Mouse (Mus musculus): ENCODE data around the gene Ttc16. TPM values are rescaled to one million over a fixed set of nuclear protein-coding genes. Genes with fewer than 3 reads are reported as not detected.

Gene Ttc16
- polyA plus RNA-seq, 1 experiment, result 2.0 TPM

DNA sequence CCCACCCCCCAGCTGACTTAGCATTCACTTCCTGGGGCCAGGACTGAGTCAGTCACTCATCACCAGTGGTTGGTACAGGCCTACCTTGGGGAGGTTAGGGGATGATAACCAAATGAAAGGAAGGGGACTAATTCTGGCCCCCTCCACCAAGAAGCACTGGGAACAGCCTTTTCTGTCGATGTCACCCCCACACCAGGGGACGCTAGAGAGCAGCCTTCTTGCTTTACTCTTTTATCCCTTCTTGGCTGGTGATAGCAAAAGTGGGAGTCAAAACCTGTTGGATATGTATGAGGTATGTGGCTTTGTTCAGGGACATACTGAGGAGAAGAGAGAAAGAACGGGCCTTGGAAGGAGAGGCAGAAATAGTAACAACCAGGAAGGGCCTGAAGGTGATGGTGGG, 12.1 kb downstream of the Ttc16 start:
- H3K4me3 ChIP-seq (replicated peaks; ENCODE audit: insufficient read depth, low read depth, low read length), result no peak overlapping the region
- TF ChIP-seq POLR2A (IDR thresholded peaks at IDR 0.05; ENCODE audit: borderline replicate concordance, insufficient read depth, low read length), result no peak
- no peak for TF ChIP-seq CTCF (IDR thresholded peaks at IDR 0.05; ENCODE audit: borderline replicate concordance, insufficient read depth, low read depth, low read length)
- no peak overlapping the region for H3K27ac ChIP-seq (ENCODE audit: insufficient read depth, low read length)
- H3K4me1 ChIP-seq (ENCODE audit: control insufficient read depth, insufficient read depth, low read length), result peaks cover 19% of the 10 kb centered on the region
- 78% methylated on average over 3 of the region's 3 CpGs for WGBS
- no peak for DNase-seq
- no peaks in the 10 kb centered on the region for H3K27me3 ChIP-seq (ENCODE audit: control insufficient read depth, insufficient read depth, low read length)

DNA sequence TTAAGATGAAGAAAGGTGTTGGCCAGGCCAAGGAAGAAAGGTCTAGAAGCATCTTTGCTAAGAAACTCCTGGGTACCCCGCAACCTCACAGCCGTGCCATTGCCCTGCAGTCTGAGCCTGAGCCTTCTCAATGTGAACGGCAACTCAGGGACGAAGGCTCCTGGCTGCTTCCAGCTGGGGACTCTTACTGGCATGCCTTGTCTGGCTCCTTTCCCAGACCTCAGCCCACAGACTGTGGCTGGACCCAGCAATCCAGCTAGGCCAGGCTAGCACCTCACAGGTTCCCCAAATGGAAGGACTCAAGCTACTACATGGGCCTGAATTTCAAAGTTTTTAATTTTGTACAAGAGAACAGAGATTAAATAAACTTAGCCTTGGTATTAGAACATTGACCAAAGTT, 13.6 kb downstream of the Ttc16 start:
- peaks cover 14% of the 10 kb centered on the region for H3K4me1 ChIP-seq (ENCODE audit: control insufficient read depth, insufficient read depth, low read length)
- H3K4me3 ChIP-seq (replicated peaks; ENCODE audit: insufficient read depth, low read depth, low read length), result no peak overlapping the region
- WGBS, result 41% methylated on average over 4 of the region's 4 CpGs
- TF ChIP-seq POLR2A (IDR thresholded peaks at IDR 0.05; ENCODE audit: borderline replicate concordance, insufficient read depth, low read length) (no peak), CTCF (IDR thresholded peaks at IDR 0.05; ENCODE audit: borderline replicate concordance, insufficient read depth, low read depth, low read length) (no peak)
- H3K27me3 ChIP-seq (ENCODE audit: control insufficient read depth, insufficient read depth, low read length), result no peaks in the 10 kb centered on the region
- no peak overlapping the region for H3K27ac ChIP-seq (ENCODE audit: insufficient read depth, low read length)
- DNase-seq, result no peak

DNA sequence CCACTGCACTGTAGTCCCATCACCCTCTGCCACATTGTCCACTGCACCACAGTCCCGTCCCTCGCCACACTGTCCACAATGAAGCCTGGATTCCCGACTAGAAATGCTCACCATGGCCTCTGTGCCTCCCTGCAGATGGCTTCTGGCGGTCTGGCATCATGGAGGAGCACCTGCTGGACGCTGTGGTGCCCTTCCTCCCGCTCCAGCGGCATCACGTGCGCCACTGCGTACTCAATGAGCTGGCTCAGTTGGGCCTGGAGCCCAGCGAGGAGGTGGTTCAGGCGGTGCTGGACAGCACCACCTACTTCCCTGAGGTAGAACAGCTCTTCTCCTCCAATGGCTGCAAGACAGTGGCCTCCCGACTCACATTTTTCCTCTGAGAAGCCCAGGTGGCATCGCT, 14.1 kb downstream of the Ttc16 start:
- peaks cover 14% of the 10 kb centered on the region for H3K4me1 ChIP-seq (ENCODE audit: control insufficient read depth, insufficient read depth, low read length)
- 38% methylated on average over 14 of the region's 14 CpGs for WGBS
- no peak for DNase-seq
- no peak overlapping the region for H3K4me3 ChIP-seq (replicated peaks; ENCODE audit: insufficient read depth, low read depth, low read length)
- no peak overlapping the region for H3K27ac ChIP-seq (ENCODE audit: insufficient read depth, low read length)
- H3K27me3 ChIP-seq (ENCODE audit: control insufficient read depth, insufficient read depth, low read length), result no peaks in the 10 kb centered on the region
- no peak for TF ChIP-seq POLR2A (IDR thresholded peaks at IDR 0.05; ENCODE audit: borderline replicate concordance, insufficient read depth, low read length)

DNA sequence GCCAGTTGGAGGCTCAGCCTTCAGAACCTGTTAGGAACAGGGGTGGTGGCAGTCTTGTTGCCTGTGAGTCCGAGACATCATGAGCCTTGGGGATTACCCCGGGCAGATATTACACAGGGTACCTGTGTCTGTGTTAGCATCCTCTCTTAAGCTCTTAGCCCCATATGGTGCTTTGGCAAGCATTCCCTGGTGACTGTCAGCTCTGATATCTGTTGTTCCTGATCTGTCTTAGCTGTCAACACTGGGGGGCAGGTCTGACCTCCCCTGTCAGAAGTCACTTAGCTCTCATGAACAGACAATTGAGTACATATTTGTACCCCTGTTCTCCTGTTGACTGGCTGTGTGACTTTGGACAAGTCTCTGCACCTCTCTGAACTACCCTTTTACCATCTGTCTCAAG, 16.4 kb downstream of the Ttc16 start:
- WGBS, result 10% methylated on average over 2 of the region's 2 CpGs

DNA sequence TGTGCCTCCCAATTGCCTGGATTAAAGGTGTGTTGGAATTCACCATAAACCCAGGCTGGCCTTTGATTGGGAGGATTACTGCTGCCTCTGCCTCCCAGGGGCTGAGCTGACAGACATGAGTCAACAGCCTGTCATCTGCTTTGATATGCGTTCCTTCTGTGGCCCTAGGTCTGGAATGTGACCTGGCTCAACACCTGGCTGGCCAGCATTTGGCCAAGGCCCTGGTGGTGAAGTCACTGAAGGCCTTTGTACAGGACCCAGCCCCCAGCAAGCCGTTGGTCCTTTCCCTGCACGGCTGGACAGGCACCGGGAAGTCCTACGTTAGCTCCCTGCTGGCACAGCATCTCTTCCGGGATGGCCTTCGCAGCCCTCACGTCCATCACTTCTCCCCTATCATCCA, 16.9 kb downstream of the Ttc16 start:
- Histone ChIP-seq H3K27me3 (ENCODE audit: control insufficient read depth, insufficient read depth, low read length) (no peaks in the 10 kb centered on the region), H3K4me3 (replicated peaks; ENCODE audit: insufficient read depth, low read depth, low read length) (no peak overlapping the region), H3K27ac (ENCODE audit: insufficient read depth, low read length) (no peak overlapping the region), H3K4me1 (ENCODE audit: control insufficient read depth, insufficient read depth, low read length) (peaks cover 14% of the 10 kb centered on the region)
- no peak for DNase-seq
- TF ChIP-seq POLR2A (IDR thresholded peaks at IDR 0.05; ENCODE audit: borderline replicate concordance, insufficient read depth, low read length) (no peak), CTCF (IDR thresholded peaks at IDR 0.05; ENCODE audit: borderline replicate concordance, insufficient read depth, low read depth, low read length) (no peak)
- WGBS, result 51% methylated on average over 8 of the region's 8 CpGs

More for the DNA sequence above, 16.4 kb downstream of the Ttc16 start:
- TF ChIP-seq POLR2A (IDR thresholded peaks at IDR 0.05; ENCODE audit: borderline replicate concordance, insufficient read depth, low read length), result no peak
- TF ChIP-seq CTCF (IDR thresholded peaks at IDR 0.05; ENCODE audit: borderline replicate concordance, insufficient read depth, low read depth, low read length), result no peak
- DNase-seq, result no peak
- peaks cover 14% of the 10 kb centered on the region for H3K4me1 ChIP-seq (ENCODE audit: control insufficient read depth, insufficient read depth, low read length)
- H3K27me3 ChIP-seq (ENCODE audit: control insufficient read depth, insufficient read depth, low read length), result no peaks in the 10 kb centered on the region
- no peak overlapping the region for H3K27ac ChIP-seq (ENCODE audit: insufficient read depth, low read length)
- no peak overlapping the region for H3K4me3 ChIP-seq (replicated peaks; ENCODE audit: insufficient read depth, low read depth, low read length)

DNA sequence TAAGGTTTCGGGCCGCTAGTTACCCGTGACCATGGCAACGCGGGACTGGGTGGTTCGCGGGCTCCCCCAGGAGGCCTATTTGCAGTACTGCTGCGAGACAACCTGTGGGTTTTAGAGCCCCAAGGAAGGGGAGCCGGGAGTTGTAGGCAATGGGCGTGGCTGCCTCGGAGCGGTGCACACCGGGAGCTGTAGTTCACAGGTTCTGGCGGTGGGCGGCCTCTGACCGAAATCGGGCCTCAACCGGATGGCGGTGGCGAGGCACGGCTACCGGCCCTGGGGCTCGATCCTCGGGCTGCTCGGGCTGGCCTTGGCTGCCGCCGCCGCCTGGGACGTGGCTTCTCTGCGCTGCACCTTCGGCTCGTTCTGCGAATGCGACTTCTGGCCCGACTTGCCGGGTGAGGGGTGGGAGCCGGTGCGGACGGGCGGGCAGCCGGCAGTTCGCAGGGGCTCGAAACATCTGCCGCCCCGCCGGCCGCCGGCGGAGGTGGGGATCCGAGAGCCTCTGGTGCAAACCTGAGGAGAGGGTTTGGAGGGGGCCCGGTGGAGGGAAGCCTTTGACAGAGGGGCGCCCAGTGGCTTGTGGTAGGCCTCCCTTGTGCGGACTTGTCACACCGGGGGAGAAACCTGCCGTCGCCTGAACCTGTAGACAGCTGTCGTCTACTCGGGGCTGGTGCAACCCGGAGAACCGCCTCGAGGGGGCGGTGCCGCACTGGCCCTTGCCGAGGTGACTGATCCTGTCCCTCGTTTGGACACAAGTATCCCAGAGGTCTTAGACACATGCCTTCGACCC, 18.2 kb downstream of the Ttc16 start, which contains the start of gene Tor2a:
TSS of gene Tor2a (plus strand) at position 179 of the 790 bp plus-strand sequence.
- under 1% methylated on average over 66 of the region's 66 CpGs for WGBS
- peak within 1 kb of the TSS; percentile 76 for H3K27ac ChIP-seq (ENCODE audit: insufficient read depth, low read length)
- peaks cover 14% of the 10 kb centered on the region for H3K4me1 ChIP-seq (ENCODE audit: control insufficient read depth, insufficient read depth, low read length)
- peak; percentile 96 to 97 for DNase-seq
- H3K4me3 ChIP-seq (replicated peaks; ENCODE audit: insufficient read depth, low read depth, low read length), result peak within 1 kb of the TSS; percentile 73
- peak; percentile 93 for TF ChIP-seq CTCF (IDR thresholded peaks at IDR 0.05; ENCODE audit: borderline replicate concordance, insufficient read depth, low read depth, low read length)
- TF ChIP-seq POLR2A (IDR thresholded peaks at IDR 0.05; ENCODE audit: borderline replicate concordance, insufficient read depth, low read length), result no peak
- H3K27me3 ChIP-seq (ENCODE audit: control insufficient read depth, insufficient read depth, low read length), result no peaks in the 10 kb centered on the region

DNA sequence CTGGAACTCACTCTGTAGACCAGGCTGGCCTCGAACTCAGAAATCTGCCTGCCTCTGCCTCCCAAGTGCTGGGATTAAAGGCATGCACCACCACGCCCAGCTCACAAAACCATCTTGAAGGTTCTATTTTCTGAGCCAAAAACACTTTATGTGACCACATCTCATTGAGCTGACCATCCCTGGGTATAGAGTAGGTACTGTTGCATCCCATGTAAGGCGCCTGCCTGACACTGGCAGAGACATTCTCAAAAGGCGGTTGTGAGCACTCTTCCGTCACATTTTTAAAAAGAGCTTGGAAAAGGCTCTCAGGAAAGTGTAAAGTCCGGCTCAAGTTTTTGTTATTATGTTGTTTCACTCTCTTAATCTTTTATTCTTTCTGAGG, 18.8 kb downstream of the Ttc16 start:
- no peak for TF ChIP-seq CTCF (IDR thresholded peaks at IDR 0.05; ENCODE audit: borderline replicate concordance, insufficient read depth, low read depth, low read length)
- no peak for TF ChIP-seq POLR2A (IDR thresholded peaks at IDR 0.05; ENCODE audit: borderline replicate concordance, insufficient read depth, low read length)
- WGBS, result 32% methylated on average over 6 of the region's 6 CpGs
- Histone ChIP-seq H3K27me3 (ENCODE audit: control insufficient read depth, insufficient read depth, low read length) (no peaks in the 10 kb centered on the region), H3K4me3 (replicated peaks; ENCODE audit: insufficient read depth, low read depth, low read length) (no peak overlapping the region), H3K27ac (ENCODE audit: insufficient read depth, low read length) (no peak overlapping the region), H3K4me1 (ENCODE audit: control insufficient read depth, insufficient read depth, low read length) (peaks cover 14% of the 10 kb centered on the region)
- no peak for DNase-seq

DNA sequence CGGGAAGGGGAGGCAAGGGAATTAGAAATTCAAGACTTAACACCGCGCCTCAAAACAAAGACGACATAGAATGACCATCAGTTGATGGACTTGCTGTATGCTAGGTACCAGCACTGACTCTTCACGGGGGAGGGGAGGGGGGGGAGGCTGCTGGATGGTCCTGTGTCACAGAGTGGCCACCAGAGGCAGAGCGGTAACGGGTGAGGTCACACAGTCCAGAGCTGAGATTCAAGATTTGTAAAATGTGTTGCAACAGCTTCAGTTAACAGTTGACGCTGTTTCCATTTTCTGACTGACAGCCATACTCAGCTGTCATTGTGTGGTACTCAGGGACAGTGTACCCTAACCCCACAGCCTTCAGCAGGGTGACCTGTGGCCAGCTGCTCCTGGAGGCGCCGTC, 23.3 kb downstream of the Ttc16 start:
- Histone ChIP-seq H3K27ac (ENCODE audit: insufficient read depth, low read length) (no peak overlapping the region), H3K4me3 (replicated peaks; ENCODE audit: insufficient read depth, low read depth, low read length) (no peak overlapping the region), H3K4me1 (ENCODE audit: control insufficient read depth, insufficient read depth, low read length) (no peaks in the 10 kb centered on the region), H3K27me3 (ENCODE audit: control insufficient read depth, insufficient read depth, low read length) (no peaks in the 10 kb centered on the region)
- no peak for TF ChIP-seq POLR2A (IDR thresholded peaks at IDR 0.05; ENCODE audit: borderline replicate concordance, insufficient read depth, low read length)
- no peak for TF ChIP-seq CTCF (IDR thresholded peaks at IDR 0.05; ENCODE audit: borderline replicate concordance, insufficient read depth, low read depth, low read length)
- no peak for DNase-seq
- 74% methylated on average over 10 of the region's 10 CpGs for WGBS

Data from cerebellum, adult 2 months (tissue).